ENCODE assay signal across 8 mouse cellular contexts in genomic region chr5:146384935-146385591, GRCm38 (mm10). TPM values are rescaled to one million over a fixed set of nuclear protein-coding genes. Genes with fewer than 3 reads are reported as not detected.
DNase-seq lines count a peak whose midpoint lies in the region; ATAC-seq and TF ChIP-seq lines count a peak whose summit lies in the region.

TSS of gene Wasf3 (plus strand) at chr5:146384985.

- peak within 1 kb of the TSS; percentile 70 for H3K9ac ChIP-seq in forebrain, embryonic 12.5 days
- H3K9ac ChIP-seq in heart, postnatal 0 days (replicated peaks; ENCODE audit: low read depth, low read length): no peak within 1 kb of the TSS
- no peak within 1 kb of the TSS; the same call in 1 of the 2 replicates for H3K9ac ChIP-seq in liver, embryonic 13.5 days
- peak within 1 kb of the TSS; percentile 78 for H3K9ac ChIP-seq in neural tube, embryonic 15.5 days (replicated peaks)

- H3K4me3 ChIP-seq in megakaryocyte, embryonic 14.5 days (replicated peaks): peak within 1 kb of the TSS; percentile 59
- peak within 1 kb of the TSS; percentile 66 for H3K4me3 ChIP-seq in forebrain, embryonic 12.5 days (replicated peaks)
- peak within 1 kb of the TSS; percentile 31 for H3K4me3 ChIP-seq in heart, postnatal 0 days (ENCODE audit: low read depth, low read length)
- peak within 1 kb of the TSS; percentile 49 for H3K4me3 ChIP-seq in liver, embryonic 13.5 days (replicated peaks)
- peak within 1 kb of the TSS; percentile 81 for H3K4me3 ChIP-seq in neural tube, embryonic 15.5 days (replicated peaks)

- no peak for ATAC-seq in megakaryocyte, adult 5-6 weeks (ENCODE audit: poor library complexity, severe bottlenecking)
- peak; percentile 97 for ATAC-seq in forebrain, embryonic 12.5 days (ENCODE audit: low FRiP score)
- ATAC-seq in heart, postnatal 0 days (ENCODE audit: insufficient read depth, low read depth): peak; percentile 63
- ATAC-seq in liver, embryonic 13.5 days (ENCODE audit: low read depth): peak; percentile 48
- peak; percentile 97 for ATAC-seq in neural tube, embryonic 15.5 days (ENCODE audit: low FRiP score)

- H3K27me3 ChIP-seq in megakaryocyte, embryonic 14.5 days (replicated peaks): peaks cover 24% of the 10 kb centered on the region
- no peaks in the 10 kb centered on the region for H3K27me3 ChIP-seq in forebrain, embryonic 12.5 days
- H3K27me3 ChIP-seq in heart, postnatal 0 days (ENCODE audit: control insufficient read depth, insufficient read depth, low read length): peaks cover 26% of the 10 kb centered on the region
- peaks cover 43% of the 10 kb centered on the region for H3K27me3 ChIP-seq in liver, embryonic 13.5 days
- H3K27me3 ChIP-seq in neural tube, embryonic 15.5 days (replicated peaks): no peaks in the 10 kb centered on the region

- peaks cover 3% of the 10 kb centered on the region; the same call in 1 of the 2 replicates for H3K4me1 ChIP-seq in megakaryocyte, embryonic 14.5 days
- peaks cover 7% of the 10 kb centered on the region for H3K4me1 ChIP-seq in forebrain, embryonic 12.5 days
- H3K4me1 ChIP-seq in heart, postnatal 0 days (ENCODE audit: control insufficient read depth, insufficient read depth): no peaks in the 10 kb centered on the region
- no peaks in the 10 kb centered on the region for H3K4me1 ChIP-seq in liver, embryonic 13.5 days (replicated peaks)
- H3K4me1 ChIP-seq in neural tube, embryonic 15.5 days: peaks cover 11% of the 10 kb centered on the region

- TF ChIP-seq EP300 in heart, postnatal 0 days (IDR thresholded peaks at IDR 0.05; ENCODE audit: low read depth): no peak

- peak within 1 kb of the TSS; percentile 79 for H3K27ac ChIP-seq in forebrain, embryonic 12.5 days
- no peak within 1 kb of the TSS for H3K27ac ChIP-seq in heart, postnatal 0 days (ENCODE audit: low read depth)
- no peak within 1 kb of the TSS for H3K27ac ChIP-seq in liver, embryonic 13.5 days
- peak within 1 kb of the TSS; percentile 84 for H3K27ac ChIP-seq in neural tube, embryonic 15.5 days (replicated peaks)

- no peak for TF ChIP-seq CTCF in heart, postnatal 0 days (IDR thresholded peaks at IDR 0.05; ENCODE audit: low read depth)

- DNase-seq in heart, postnatal 0 days (ENCODE audit: low spot score): no peak
- DNase-seq in kidney, postnatal 4 days: peak; percentile 86 to 91
- DNase-seq in liver, embryonic 13.5 days: peak; percentile 8
- peak; percentile 58 to 75 for DNase-seq in urinary bladder, postnatal 4 days (ENCODE audit: low spot score in 2 of 2)

- peaks cover 45% of the 10 kb centered on the region for H3K9me3 ChIP-seq in megakaryocyte, embryonic 14.5 days
- H3K9me3 ChIP-seq in forebrain, embryonic 12.5 days: peaks cover 4% of the 10 kb centered on the region; the same call in 1 of the 2 replicates
- peaks cover 3% of the 10 kb centered on the region for H3K9me3 ChIP-seq in heart, postnatal 0 days (replicated peaks; ENCODE audit: control insufficient read depth, low read length)
- H3K9me3 ChIP-seq in liver, embryonic 13.5 days (replicated peaks): no peaks in the 10 kb centered on the region
- H3K9me3 ChIP-seq in neural tube, embryonic 15.5 days (replicated peaks): no peaks in the 10 kb centered on the region

- 0% methylated on average over 65 of the region's 66 CpGs for WGBS in forebrain, embryonic 12.5 days
- WGBS in heart, postnatal 0 days: 3% methylated on average over 51 of the region's 66 CpGs
- WGBS in liver, embryonic 13.5 days (ENCODE audit: insufficient replicate concordance): 1% methylated on average over 61 of the region's 66 CpGs
- under 1% methylated on average over 64 of the region's 66 CpGs for WGBS in neural tube, embryonic 15.5 days

- no peaks in the 10 kb centered on the region for H3K36me3 ChIP-seq in megakaryocyte, embryonic 14.5 days (replicated peaks; ENCODE audit: low read length)
- H3K36me3 ChIP-seq in forebrain, embryonic 12.5 days (replicated peaks): peaks cover 7% of the 10 kb centered on the region; the same call in 1 of the 2 replicates
- H3K36me3 ChIP-seq in heart, postnatal 0 days (replicated peaks; ENCODE audit: control insufficient read depth, insufficient read depth, low read length): no peaks in the 10 kb centered on the region
- H3K36me3 ChIP-seq in liver, embryonic 13.5 days: no peaks in the 10 kb centered on the region
- no peaks in the 10 kb centered on the region for H3K36me3 ChIP-seq in neural tube, embryonic 15.5 days

- H3K4me2 ChIP-seq in forebrain, embryonic 12.5 days: peak within 1 kb of the TSS; percentile 70
- peak within 1 kb of the TSS; percentile 54 for H3K4me2 ChIP-seq in heart, postnatal 0 days (ENCODE audit: low read depth, low read length)
- H3K4me2 ChIP-seq in liver, embryonic 13.5 days: peak within 1 kb of the TSS; percentile 57
- H3K4me2 ChIP-seq in neural tube, embryonic 15.5 days: peak within 1 kb of the TSS; percentile 70

RNA-seq across cellular contexts. Expression of gene Wasf3, which starts in this region (rescaled TPM):
- polyA plus RNA-seq in megakaryocyte, embryonic 14.5 days (2012; ENCODE audit: insufficient read depth, low replicate concordance): 0.04 and 1.1 TPM in 2 replicates
- total RNA-seq in megakaryocyte, adult 5-6 weeks (2015): not detected in 2 replicates
- total RNA-seq in megakaryocyte, adult 5-6 weeks (2017): not detected in 2 replicates
- polyA plus RNA-seq in forebrain, embryonic 12.5 days (2016; fragmentation: Nextera tagmentation; extraction: Ambion mirVana): 7.2 and 8.4 TPM in 2 replicates
- 0.23 TPM in 1 of 2 replicates, not detected in the other for total RNA-seq in heart, postnatal 0 days (2014; rRNA removed; ENCODE audit: low replicate concordance)
- 0.08 and 0.11 TPM in 2 replicates for polyA plus RNA-seq in heart, postnatal 0 days (2015; fragmentation: Nextera tagmentation; extraction: Ambion mirVana)
- polyA plus RNA-seq in liver, embryonic 13.5 days (2015; fragmentation: Nextera tagmentation; extraction: Ambion mirVana): 0.05 and 0.10 TPM in 2 replicates
- polyA plus RNA-seq in neural tube, embryonic 15.5 days (2015; fragmentation: Nextera tagmentation; extraction: Ambion mirVana): 19.4 and 22.2 TPM in 2 replicates

Comparison
In these comparisons a context has a peak if more than half of its experiments do, and no peak if none do; other contexts are left out.
1. Peak in ATAC-seq, H3K4me3 ChIP-seq and H3K4me2 ChIP-seq in heart, postnatal 0 days; RNA of the gene not detected or under 1 TPM.
2. Peak in DNase-seq, ATAC-seq, H3K4me3 ChIP-seq and H3K4me2 ChIP-seq in liver, embryonic 13.5 days; RNA of the gene not detected or under 1 TPM.
3. H3K4me3 ChIP-seq: peak in every context shown above with its lines; median percentile 81 in neural tube, embryonic 15.5 days; 66 in forebrain, embryonic 12.5 days; 59 in megakaryocyte, embryonic 14.5 days; 49 in liver, embryonic 13.5 days; 31 in heart, postnatal 0 days.
4. H3K27ac ChIP-seq: peak in forebrain, embryonic 12.5 days (single experiment) and neural tube, embryonic 15.5 days (single experiment); none in heart, postnatal 0 days (single experiment) and liver, embryonic 13.5 days (single experiment).
5. H3K9ac ChIP-seq: peak in forebrain, embryonic 12.5 days (single experiment) and neural tube, embryonic 15.5 days (single experiment); none in heart, postnatal 0 days (single experiment) and liver, embryonic 13.5 days (single experiment).
6. Peak in every context shown above with its lines, with median percentiles within 50 percentile points of each other: H3K4me2 ChIP-seq.